Mouse (Mus musculus): ENCODE results near the gene Arsa.

- TF ChIP-seq CTCF (IDR thresholded peaks at IDR 0.05; ENCODE audit: control insufficient read depth, insufficient read depth, low read length) (no peak), POLR2A (IDR thresholded peaks at IDR 0.05; ENCODE audit: borderline replicate concordance, control insufficient read depth, low read depth, low read length) (no peak)
These were observed 44.3 kb downstream of the Arsa start for GRCm38 (mm10) chr15:89432946-89433345.
